Mouse (Mus musculus) kidney, embryonic 16.5 days (tissue): ENCODE results near the gene Svs1. TPM values are rescaled to one million over a fixed set of nuclear protein-coding genes. Genes with fewer than 3 reads are reported as not detected.
"Not testable (repeated sequence)": the region's sequence is repeated elsewhere in the genome, so short reads cannot be mapped to it uniquely, and the experiment has no call there.

ENCODE experiments used
- ATAC-seq: fragments of 200-750 bp; cut with Nextera tagmentation; 2 replicates; pipeline ENCODE4 v1.8.0; 2017; ENCODE audit warnings: moderate TSS enrichment; ENCODE audit not compliant: low FRiP score, low TSS enrichment
- H3K27ac ChIP-seq: fragments of 300-500 bp; sonication (generic); 2 replicates; pipeline ENCODE4 v1.5.1; 2014; ENCODE audit warnings: low read length
- H3K27me3 ChIP-seq: fragments of 300-500 bp; sonication (generic); 2 replicates; pipeline ENCODE4 v1.6.1; 2014; ENCODE audit warnings: low read length, control low read depth, mixed read lengths; ENCODE audit not compliant: insufficient read depth
- H3K36me3 ChIP-seq: fragments of 300-500 bp; sonication (generic); 2 replicates; pipeline ENCODE4 v1.6.1; 2014; ENCODE audit warnings: low read length, control low read depth, mixed read lengths; ENCODE audit not compliant: insufficient read depth
- H3K4me1 ChIP-seq: fragments of 300-500 bp; sonication (generic); 2 replicates; pipeline ENCODE4 v1.6.1; 2014; ENCODE audit warnings: low read length, control low read depth, mixed read lengths; ENCODE audit not compliant: insufficient read depth
- H3K4me2 ChIP-seq: fragments of 300-500 bp; sonication (generic); replicated peaks from 2 replicates; pipeline ENCODE4 v1.6.1; 2014; ENCODE audit warnings: low read depth, low read length
- H3K4me3 ChIP-seq: fragments of 300-500 bp; sonication (generic); 2 replicates; pipeline ENCODE4 v1.5.1; 2014; ENCODE audit warnings: mild to moderate bottlenecking, low read length
- H3K9ac ChIP-seq: fragments of 300-500 bp; sonication (generic); replicated peaks from 2 replicates; pipeline ENCODE4 v1.6.1; 2014; ENCODE audit warnings: low read length
- H3K9me3 ChIP-seq: fragments of 300-500 bp; sonication (generic); 2 replicates; pipeline ENCODE4 v1.6.1; 2016; ENCODE audit warnings: low read length, control low read depth
- WGBS: fragments of 180-500 bp; shearing (Covaris S2); extraction: QIAGEN DNeasy Blood & Tissue Kit; methylation state at CpG from one replicate; pipeline ENCODE4 v1.1.7; 2014; 5-methylcytosine and 5-hydroxymethylcytosine counted together
- polyA plus RNA-seq: library from polyadenylated mRNA; unstranded; fragments of >200 nt; fragmentation: Nextera tagmentation; extraction: Ambion mirVana; gene quantifications from 2 replicates; pipeline ENCODE4 v1.2.1, GENCODE M21; 2015

The Svs1 gene
- polyA plus RNA-seq, 1 experiment from 2014 or later = not detected

- not testable (repeated sequence) for H3K36me3 ChIP-seq, H3K9ac ChIP-seq, H3K4me1 ChIP-seq, H3K27me3 ChIP-seq, H3K9me3 ChIP-seq, H3K4me2 ChIP-seq, H3K27ac ChIP-seq, ATAC-seq, H3K4me3 ChIP-seq
- WGBS = 92% methylated on average over 5 of the region's 5 CpGs
Measured at GRCm38 (mm10) chr6:48966696-48967095, 20.0 kb upstream of the Svs1 start.

GRCm38 (mm10) chr6:48967868-48968267 lies 18.8 kb upstream of the Svs1 start:
- Histone ChIP-seq H3K4me1 (no peaks in the 10 kb centered on the region), H3K9ac (no peak overlapping the region), H3K27me3 (no peaks in the 10 kb centered on the region), H3K27ac (no peak overlapping the region), H3K36me3 (no peaks in the 10 kb centered on the region), H3K9me3 (no peaks in the 10 kb centered on the region), H3K4me2 (no peak overlapping the region), H3K4me3 (no peak overlapping the region)
- ATAC-seq = no peak

GRCm38 (mm10) chr6:48974663-48975062 lies 12.0 kb upstream of the Svs1 start, which contains the start of gene Doxl2:
TSS of gene Doxl2 (plus strand) at chr6:48974963.
- Histone ChIP-seq H3K4me2 (no peak within 1 kb of the TSS), H3K4me1 (no peaks in the 10 kb centered on the region), H3K9me3 (no peaks in the 10 kb centered on the region), H3K27me3 (no peaks in the 10 kb centered on the region), H3K4me3 (no peak within 1 kb of the TSS), H3K9ac (no peak within 1 kb of the TSS), H3K27ac (no peak within 1 kb of the TSS), H3K36me3 (no peaks in the 10 kb centered on the region)
- ATAC-seq = no peak
- 85% methylated on average over 2 of the region's 2 CpGs for WGBS

- WGBS = 59% methylated on average over 1 of the region's 1 CpGs
- Histone ChIP-seq H3K4me3 (no peak overlapping the region), H3K4me1 (no peaks in the 10 kb centered on the region), H3K27me3 (no peaks in the 10 kb centered on the region), H3K27ac (no peak overlapping the region), H3K9ac (no peak overlapping the region), H3K36me3 (no peaks in the 10 kb centered on the region), H3K9me3 (no peaks in the 10 kb centered on the region), H3K4me2 (no peak overlapping the region)
- ATAC-seq = no peak
Measured at GRCm38 (mm10) chr6:48979616-48980015, 7.0 kb upstream of the Svs1 start.

- Histone ChIP-seq H3K4me2 (no peak overlapping the region), H3K9me3 (no peaks in the 10 kb centered on the region), H3K36me3 (no peaks in the 10 kb centered on the region), H3K4me3 (no peak overlapping the region), H3K9ac (no peak overlapping the region), H3K27me3 (no peaks in the 10 kb centered on the region), H3K4me1 (no peaks in the 10 kb centered on the region), H3K27ac (no peak overlapping the region)
- ATAC-seq = no peak
- 79% methylated on average over 3 of the region's 3 CpGs for WGBS
Measured at GRCm38 (mm10) chr6:48982305-48982704, 4.4 kb upstream of the Svs1 start.

- Histone ChIP-seq H3K36me3 (no peaks in the 10 kb centered on the region), H3K4me1 (no peaks in the 10 kb centered on the region), H3K27me3 (no peaks in the 10 kb centered on the region), H3K9me3 (no peaks in the 10 kb centered on the region), H3K27ac (no peak overlapping the region), H3K4me2 (no peak overlapping the region), H3K9ac (no peak overlapping the region), H3K4me3 (no peak overlapping the region)
- 92% methylated on average over 5 of the region's 5 CpGs for WGBS
- no peak for ATAC-seq
Measured at GRCm38 (mm10) chr6:48989971-48990370, 3.3 kb downstream of the Svs1 start.

GRCm38 (mm10) chr6:48991991-48992390 lies 5.3 kb downstream of the Svs1 start:
- Histone ChIP-seq H3K36me3 (no peaks in the 10 kb centered on the region), H3K4me3 (no peak overlapping the region), H3K4me2 (no peak overlapping the region), H3K27me3 (no peaks in the 10 kb centered on the region), H3K27ac (no peak overlapping the region), H3K9ac (no peak overlapping the region), H3K4me1 (no peaks in the 10 kb centered on the region), H3K9me3 (no peaks in the 10 kb centered on the region)
- WGBS = 67% methylated on average over 4 of the region's 4 CpGs
- ATAC-seq = no peak

GRCm38 (mm10) chr6:48998186-48998585 lies 11.5 kb downstream of the Svs1 start:
- Histone ChIP-seq H3K36me3 (no peaks in the 10 kb centered on the region), H3K4me2 (no peak overlapping the region)
- ATAC-seq = no peak

GRCm38 (mm10) chr6:48998796-48999195 lies 12.1 kb downstream of the Svs1 start:
- Histone ChIP-seq H3K4me1 (no peaks in the 10 kb centered on the region), H3K9me3 (no peaks in the 10 kb centered on the region), H3K27me3 (no peaks in the 10 kb centered on the region), H3K4me2 (no peak overlapping the region), H3K4me3 (no peak overlapping the region), H3K36me3 (no peaks in the 10 kb centered on the region), H3K9ac (no peak overlapping the region), H3K27ac (no peak overlapping the region)
- no peak for ATAC-seq
- WGBS = 94% methylated on average over 4 of the region's 4 CpGs

More at GRCm38 (mm10) chr6:48998186-48998585, 11.5 kb downstream of the Svs1 start:
- WGBS = 53% methylated on average over 6 of the region's 6 CpGs
- H3K9ac ChIP-seq = no peak overlapping the region
- no peak overlapping the region for H3K4me3 ChIP-seq
- no peak overlapping the region for H3K27ac ChIP-seq
- H3K9me3 ChIP-seq = no peaks in the 10 kb centered on the region
- H3K4me1 ChIP-seq = no peaks in the 10 kb centered on the region
- H3K27me3 ChIP-seq = no peaks in the 10 kb centered on the region

GRCm38 (mm10) chr6:49003381-49003780 lies 16.7 kb downstream of the Svs1 start:
- Histone ChIP-seq H3K36me3 (no peaks in the 10 kb centered on the region), H3K4me3 (no peak overlapping the region), H3K4me2 (no peak overlapping the region), H3K9me3 (no peaks in the 10 kb centered on the region), H3K9ac (no peak overlapping the region), H3K27ac (no peak overlapping the region), H3K4me1 (peaks cover 2% of the 10 kb centered on the region; the same call in 1 of the 2 replicates), H3K27me3 (no peaks in the 10 kb centered on the region)
- 33% methylated on average over 4 of the region's 4 CpGs for WGBS
- no peak for ATAC-seq
